Mouse (Mus musculus) subcutaneous adipose tissue, adult 2 months (tissue): Measurements from ENCODE around the gene Klhl22. TPM values are rescaled to one million over a fixed set of nuclear protein-coding genes. Genes with fewer than 3 reads are reported as not detected.

Source experiments
- polyA plus RNA-seq: library from polyadenylated mRNA; depleted of rRNA; stranded (reverse); fragments of >200 nt; gene quantifications from 2 replicates; pipeline ENCODE4 v1.2.3, GENCODE M21; 2012; ENCODE audit warnings: low replicate concordance; rRNA removed

The Klhl22 gene
- polyA plus RNA-seq: 91.2 and 128 TPM in 2 replicates

DNA sequence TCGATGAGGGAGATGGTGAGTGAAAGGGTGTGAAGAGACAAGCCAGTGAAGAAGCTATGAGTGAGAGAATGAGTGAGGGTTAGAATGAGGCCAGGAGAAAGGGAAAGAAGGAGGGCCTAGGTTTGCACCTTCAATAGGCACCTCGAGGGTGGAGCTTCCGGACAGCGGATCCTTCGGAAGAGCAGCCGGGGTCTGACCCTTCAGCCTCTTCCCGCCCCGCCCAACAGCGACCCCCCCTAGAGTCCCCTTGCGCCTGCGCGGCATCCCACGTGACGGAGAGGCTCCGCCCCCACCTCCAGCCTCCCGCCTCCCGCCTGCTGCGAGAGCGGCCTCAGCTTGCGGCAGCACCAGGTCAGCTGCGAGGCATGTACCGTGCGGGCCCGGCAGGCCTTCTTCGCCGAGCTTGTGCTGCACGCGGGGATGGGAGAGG, at the start of gene Klhl22:
TSS of gene Klhl22 (plus strand) at position 275 of the 430 bp plus-strand sequence.

DNA sequence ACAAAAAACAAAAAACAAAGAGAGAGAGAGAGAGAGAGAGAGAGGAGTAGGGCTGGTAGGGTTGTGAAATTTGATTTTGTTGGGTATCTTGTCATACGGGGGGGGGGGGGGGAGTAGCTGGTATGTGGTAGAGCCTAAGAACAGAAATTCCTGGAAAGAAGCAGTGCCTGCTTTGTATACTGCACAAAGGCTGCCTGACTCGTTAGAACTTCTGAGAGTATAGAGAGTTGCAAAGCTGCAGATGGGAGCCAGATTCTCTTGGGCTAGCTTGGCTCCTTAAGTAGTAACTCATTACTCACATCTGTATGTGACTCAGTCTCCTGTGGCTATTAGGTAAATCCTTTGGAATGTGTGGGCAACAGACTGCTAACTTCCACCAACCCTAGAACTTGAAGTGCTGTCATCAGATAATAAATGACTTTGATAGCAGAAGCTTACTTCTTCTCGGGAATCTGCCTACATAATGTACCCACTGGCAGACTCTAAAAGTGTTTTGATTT, 26.5 kb upstream of the Klhl22 start, which contains the start of gene Med15:
TSS of gene Med15 (minus strand) at position 51 of the 500 bp plus-strand sequence.

GRCm38 (mm10) chr16:17796971-17797811, 37.8 kb downstream of the Klhl22 start, which contains the start of gene Scarf2:
TSS of gene Scarf2 (plus strand) at chr16:17797282.

GRCm38 (mm10) chr16:17832821-17833220, 73.4 kb downstream of the Klhl22 start, which contains the start of gene B830017H08Rik:
TSS of gene B830017H08Rik (plus strand) at chr16:17833121.

DNA sequence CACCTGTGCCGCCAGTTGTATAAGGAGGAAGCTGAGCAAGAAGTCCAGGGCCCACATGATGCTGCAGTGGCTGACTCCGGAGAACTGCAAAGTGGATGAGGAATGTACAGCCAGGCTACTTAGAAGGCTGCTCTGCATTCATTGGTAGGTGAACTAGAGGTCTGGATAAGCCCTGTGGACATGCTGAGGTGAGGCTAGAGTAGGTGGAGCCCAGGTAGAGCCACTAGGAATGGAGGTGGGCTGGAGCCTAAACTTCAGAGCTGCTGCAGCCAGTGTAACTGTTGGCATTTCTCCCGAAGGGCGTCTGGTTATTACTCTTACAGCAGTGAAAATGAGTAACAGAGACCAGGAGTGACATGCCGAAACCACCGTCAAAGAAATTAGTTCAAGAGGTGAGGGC, 78.6 kb downstream of the Klhl22 start, which contains the start of gene Car15:
TSS of gene Car15 (minus strand) at position 314 of the 400 bp plus-strand sequence.

Other genes starting within 250 kb of the Klhl22 start
- gene Thap7, start 228.5 kb upstream of the Klhl22 start, polyA plus RNA-seq: 58.8 and 101 TPM in 2 replicates
- 0.33 and 4.0 TPM in 2 replicates for gene Lrrc74b, start 198.4 kb upstream of the Klhl22 start, polyA plus RNA-seq
- 9.4 and 30.5 TPM in 2 replicates for gene P2rx6, start 197.7 kb upstream of the Klhl22 start, polyA plus RNA-seq
- gene Slc7a4, start 176.4 kb upstream of the Klhl22 start, polyA plus RNA-seq: 2.4 and 19.4 TPM in 2 replicates
- gene Smpd4, start 140.3 kb upstream of the Klhl22 start, polyA plus RNA-seq: 61.2 and 90.0 TPM in 2 replicates
- 1.4 and 3.2 TPM in 2 replicates for gene Ccdc74a, start 113.1 kb upstream of the Klhl22 start, polyA plus RNA-seq
- 78.1 and 93.2 TPM in 2 replicates for gene Med15, start 26.7 kb upstream of the Klhl22 start, polyA plus RNA-seq
- 26.1 and 146 TPM in 2 replicates for gene Scarf2, start 37.7 kb downstream of the Klhl22 start, polyA plus RNA-seq
- gene B830017H08Rik, start 73.5 kb downstream of the Klhl22 start, polyA plus RNA-seq: 0.06 TPM in 1 of 2 replicates, not detected in the other
- gene Car15, start 78.7 kb downstream of the Klhl22 start, polyA plus RNA-seq: 4.0 and 5.8 TPM in 2 replicates
- 0.66 and 1.6 TPM in 2 replicates for gene Gm20518, start 132.1 kb downstream of the Klhl22 start, polyA plus RNA-seq
- gene Tssk1, start 134.6 kb downstream of the Klhl22 start, polyA plus RNA-seq: 0.14 and 0.16 TPM in 2 replicates
- gene Dgcr2, start 138.9 kb downstream of the Klhl22 start, polyA plus RNA-seq: 101 and 165 TPM in 2 replicates
- gene Tssk2, start 139.0 kb downstream of the Klhl22 start, polyA plus RNA-seq: not detected in 2 replicates
- gene Ess2, start 151.7 kb downstream of the Klhl22 start, polyA plus RNA-seq: 26.6 and 29.1 TPM in 2 replicates
- not detected in 2 replicates for gene Gsc2, start 155.4 kb downstream of the Klhl22 start, polyA plus RNA-seq
- 860 and 1,002 TPM in 2 replicates for gene Slc25a1, start 168.6 kb downstream of the Klhl22 start, polyA plus RNA-seq
- not detected in 2 replicates for gene Vpreb2, start 220.8 kb downstream of the Klhl22 start, polyA plus RNA-seq